Mouse (Mus musculus) neural tube, embryonic 12.5 days (tissue): Measurements from ENCODE around the gene Rgs7. TPM values are rescaled to one million over a fixed set of nuclear protein-coding genes. Genes with fewer than 3 reads are reported as not detected.
A peak's percentile ranks its signal among the peaks of the same experiment; 100 is the strongest.

Experiments used
- ATAC-seq: fragments of 200-750 bp; cut with Nextera tagmentation; 2 replicates; pipeline ENCODE4 v1.8.0; 2017; ENCODE audit warnings: low read depth, mild to moderate bottlenecking, moderate TSS enrichment, moderate library complexity; ENCODE audit not compliant: low FRiP score
- H3K27ac ChIP-seq: fragments of 300-500 bp; sonication (generic); 2 replicates; pipeline ENCODE4 v1.5.1; 2016
- H3K27me3 ChIP-seq: fragments of 300-500 bp; sonication (generic); replicated peaks from 2 replicates; pipeline ENCODE4 v1.6.1; 2016; ENCODE audit warnings: mild to moderate bottlenecking
- H3K36me3 ChIP-seq: fragments of 300-500 bp; sonication (generic); 2 replicates; pipeline ENCODE4 v1.6.1; 2016; ENCODE audit warnings: mild to moderate bottlenecking
- H3K4me1 ChIP-seq: fragments of 300-500 bp; sonication (generic); 2 replicates; pipeline ENCODE4 v1.6.1; 2016
- H3K4me2 ChIP-seq: fragments of 300-500 bp; sonication (generic); replicated peaks from 2 replicates; pipeline ENCODE4 v1.6.1; 2016; ENCODE audit warnings: mild to moderate bottlenecking
- H3K4me3 ChIP-seq: fragments of 300-500 bp; sonication (generic); 2 replicates; pipeline ENCODE4 v1.5.1; 2016
- H3K9ac ChIP-seq: fragments of 300-500 bp; sonication (generic); 2 replicates; pipeline ENCODE4 v1.6.1; 2016; ENCODE audit warnings: mild to moderate bottlenecking
- H3K9me3 ChIP-seq: fragments of 300-500 bp; sonication (generic); 2 replicates; pipeline ENCODE4 v1.6.1; 2016; ENCODE audit warnings: mild to moderate bottlenecking
- WGBS: fragments of 180-500 bp; shearing (Covaris S2); methylation state at CpG from one replicate; pipeline ENCODE4 v1.1.7; 2016; 5-methylcytosine and 5-hydroxymethylcytosine counted together
- polyA plus RNA-seq: library from polyadenylated mRNA; unstranded; fragments of >200 nt; fragmentation: Nextera tagmentation; extraction: Ambion mirVana; gene quantifications from 2 replicates; pipeline ENCODE4 v1.2.1, GENCODE M21; 2016

Rgs7 gene
- 14.8 and 16.9 TPM in 2 replicates for polyA plus RNA-seq

DNA sequence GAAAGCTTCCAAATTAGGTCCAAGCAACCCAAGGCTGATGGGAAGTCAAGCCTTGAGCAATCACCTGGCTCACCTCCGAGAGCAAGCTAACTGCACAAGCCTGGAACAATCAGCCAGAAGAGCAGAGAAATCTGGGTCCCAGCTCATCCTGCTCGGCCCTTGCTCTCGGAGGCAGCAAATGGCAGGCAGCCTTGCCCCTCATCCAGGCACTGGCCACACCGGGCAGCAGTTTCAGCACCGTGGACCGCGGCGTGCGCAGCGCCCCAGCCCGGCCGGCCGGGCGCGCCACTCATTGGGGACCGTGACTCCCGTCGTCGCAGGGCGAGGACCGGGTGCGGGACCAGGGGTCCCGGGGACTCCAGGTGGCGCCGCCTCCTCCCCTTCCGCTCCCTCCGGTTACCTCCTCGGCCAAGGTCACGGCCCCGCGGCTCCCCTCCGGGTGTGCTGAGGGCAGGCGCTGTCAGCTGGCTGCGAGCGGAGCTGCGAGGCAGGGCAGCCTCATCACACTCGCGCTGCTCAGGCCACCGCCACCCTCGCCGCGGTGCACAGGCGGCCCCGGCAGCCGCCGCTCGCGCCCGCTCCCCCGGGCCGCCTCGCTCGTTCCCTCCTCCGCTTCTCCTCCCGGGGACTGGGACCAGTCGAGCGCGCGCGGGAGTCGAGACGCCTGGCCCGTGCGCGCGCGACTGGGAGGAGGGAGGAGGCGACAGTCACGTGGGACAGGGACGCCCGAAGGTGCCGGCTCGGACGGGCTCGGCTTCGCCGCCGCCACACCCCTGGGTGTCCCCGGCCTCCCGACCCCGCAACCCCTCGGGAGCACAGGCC, at the start of gene Rgs7:
Gene Rgs7, minus strand, starts transcription at position 640 of the 822 bp plus-strand sequence.
- peak within 1 kb of the TSS; percentile 74 for H3K9ac ChIP-seq
- peak; percentile 95 for ATAC-seq
- WGBS: under 1% methylated on average over 77 of the region's 82 CpGs

DNA sequence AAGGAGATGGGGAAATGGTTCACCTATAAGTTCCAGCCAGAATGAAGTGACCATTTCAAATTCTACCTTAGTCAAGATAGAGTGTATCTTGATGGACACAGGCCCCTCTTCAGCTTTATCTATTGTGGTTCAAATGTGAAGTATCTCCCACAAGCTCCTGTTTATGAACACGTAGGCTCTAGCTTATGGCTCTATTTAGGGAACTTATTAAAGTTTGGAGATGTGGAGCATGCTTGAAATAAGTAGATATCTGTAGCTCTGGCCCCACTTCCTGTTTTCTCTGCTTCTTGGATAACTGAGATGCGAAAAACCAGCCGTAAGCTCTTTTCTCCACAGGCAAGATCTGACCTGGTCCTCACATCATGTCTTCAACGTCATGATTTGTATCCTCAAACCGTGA, 48.4 kb upstream of the Rgs7 start:
- Histone ChIP-seq H3K27ac (no peak overlapping the region), H3K9me3 (no peaks in the 10 kb centered on the region), H3K9ac (no peak overlapping the region), H3K4me3 (no peak overlapping the region), H3K36me3 (no peaks in the 10 kb centered on the region), H3K27me3 (no peaks in the 10 kb centered on the region), H3K4me2 (no peak overlapping the region), H3K4me1 (no peaks in the 10 kb centered on the region)
- no peak for ATAC-seq
- WGBS: 93% methylated on average over 5 of the region's 5 CpGs

More for the DNA sequence above, at the start of gene Rgs7:
- Histone ChIP-seq H3K27me3 (no peaks in the 10 kb centered on the region), H3K36me3 (no peaks in the 10 kb centered on the region), H3K4me2 (peak within 1 kb of the TSS; percentile 89), H3K9me3 (no peaks in the 10 kb centered on the region), H3K4me3 (peak within 1 kb of the TSS; percentile 68), H3K4me1 (peaks cover 3% of the 10 kb centered on the region), H3K27ac (peak within 1 kb of the TSS; percentile 64)

DNA sequence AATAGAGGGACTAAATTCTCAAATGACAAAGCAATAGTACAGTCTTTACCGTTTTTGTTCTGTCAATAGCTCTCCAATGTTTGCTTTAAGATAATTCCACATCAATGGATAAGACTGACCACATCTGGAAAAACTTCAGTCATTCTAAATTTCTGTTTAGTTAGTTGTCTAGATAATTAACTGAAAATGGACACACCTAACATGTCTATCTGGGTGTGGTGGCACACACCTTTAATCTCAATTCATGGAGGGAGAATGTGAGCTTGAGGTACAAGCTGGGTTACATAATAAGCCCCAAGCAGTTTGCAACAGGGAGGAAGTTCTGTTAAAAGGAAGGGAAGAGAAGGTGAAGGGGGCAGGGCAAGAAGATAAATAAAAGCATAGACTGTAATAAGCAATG, 45.0 kb upstream of the Rgs7 start:
- no peaks in the 10 kb centered on the region for H3K9me3 ChIP-seq
- H3K4me3 ChIP-seq: no peak overlapping the region
- no peak overlapping the region for H3K9ac ChIP-seq
- H3K4me2 ChIP-seq: no peak overlapping the region
- H3K4me1 ChIP-seq: no peaks in the 10 kb centered on the region
- 81% methylated on average over 1 of the region's 1 CpGs for WGBS
- no peaks in the 10 kb centered on the region for H3K36me3 ChIP-seq
- no peak overlapping the region for H3K27ac ChIP-seq
- no peak for ATAC-seq
- no peaks in the 10 kb centered on the region for H3K27me3 ChIP-seq

DNA sequence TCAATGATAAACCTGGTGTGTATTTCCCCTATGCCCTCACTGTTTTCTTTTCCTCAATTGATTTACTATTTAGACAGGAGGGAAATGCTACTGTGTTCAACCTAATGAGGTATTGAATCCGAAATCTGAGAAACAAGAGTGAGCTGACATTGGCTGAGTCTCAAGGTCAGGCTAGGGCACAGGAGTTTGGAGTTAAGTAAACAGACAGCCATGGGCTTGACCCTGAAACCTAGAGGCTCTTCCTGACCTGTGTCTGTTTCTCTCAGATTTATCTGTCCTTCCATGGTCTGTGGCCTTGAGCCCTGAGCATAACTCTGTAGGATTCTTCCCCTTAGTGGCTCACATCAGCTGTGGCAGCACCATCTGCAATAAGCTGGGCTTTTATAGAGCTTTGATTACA, 37.6 kb upstream of the Rgs7 start:
- no peak for ATAC-seq
- WGBS: 72% methylated on average over 1 of the region's 1 CpGs

DNA sequence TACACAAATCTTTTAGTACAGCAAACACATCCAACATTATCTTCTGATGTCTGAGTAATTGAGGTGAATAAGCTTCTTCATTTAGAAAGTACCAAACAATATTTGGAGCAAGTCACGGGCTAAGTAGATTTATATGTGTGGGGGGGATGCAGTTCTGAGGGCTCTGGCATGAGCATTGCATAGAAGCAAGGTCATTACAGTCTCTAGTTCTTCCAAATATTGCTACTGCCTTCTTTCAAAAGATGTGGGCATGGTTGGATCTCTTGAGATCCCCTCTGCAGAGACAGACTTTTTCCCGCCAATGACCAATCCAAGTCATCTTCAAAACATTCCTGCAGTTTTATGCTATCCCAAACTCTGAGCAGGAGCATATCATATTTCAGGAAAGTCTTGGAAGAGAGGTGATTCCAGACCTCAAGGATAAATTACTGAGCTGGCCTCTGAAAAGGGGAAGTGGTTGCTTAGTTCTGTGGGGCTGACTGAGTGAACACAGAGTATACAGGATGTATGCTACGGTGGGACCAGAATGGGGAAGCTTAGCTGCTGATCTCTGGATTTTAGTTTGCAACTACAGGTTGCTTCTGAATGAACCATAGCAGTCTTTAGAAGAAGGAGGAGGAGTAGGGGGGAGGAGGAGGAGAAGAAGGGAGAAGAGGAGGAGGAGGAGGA, 32.5 kb upstream of the Rgs7 start:
- H3K27ac ChIP-seq: no peak overlapping the region
- H3K27me3 ChIP-seq: no peaks in the 10 kb centered on the region
- no peak for ATAC-seq
- no peak overlapping the region for H3K4me3 ChIP-seq
- no peaks in the 10 kb centered on the region for H3K9me3 ChIP-seq
- H3K4me1 ChIP-seq: no peaks in the 10 kb centered on the region
- H3K9ac ChIP-seq: no peak overlapping the region
- WGBS: 87% methylated on average over 3 of the region's 3 CpGs
- no peaks in the 10 kb centered on the region for H3K36me3 ChIP-seq
- H3K4me2 ChIP-seq: no peak overlapping the region

More for the DNA sequence above, 37.6 kb upstream of the Rgs7 start:
- no peak overlapping the region for H3K9ac ChIP-seq
- H3K36me3 ChIP-seq: no peaks in the 10 kb centered on the region
- no peaks in the 10 kb centered on the region for H3K27me3 ChIP-seq
- no peaks in the 10 kb centered on the region for H3K9me3 ChIP-seq
- no peak overlapping the region for H3K4me2 ChIP-seq
- no peak overlapping the region for H3K27ac ChIP-seq
- H3K4me3 ChIP-seq: no peak overlapping the region
- H3K4me1 ChIP-seq: no peaks in the 10 kb centered on the region

DNA sequence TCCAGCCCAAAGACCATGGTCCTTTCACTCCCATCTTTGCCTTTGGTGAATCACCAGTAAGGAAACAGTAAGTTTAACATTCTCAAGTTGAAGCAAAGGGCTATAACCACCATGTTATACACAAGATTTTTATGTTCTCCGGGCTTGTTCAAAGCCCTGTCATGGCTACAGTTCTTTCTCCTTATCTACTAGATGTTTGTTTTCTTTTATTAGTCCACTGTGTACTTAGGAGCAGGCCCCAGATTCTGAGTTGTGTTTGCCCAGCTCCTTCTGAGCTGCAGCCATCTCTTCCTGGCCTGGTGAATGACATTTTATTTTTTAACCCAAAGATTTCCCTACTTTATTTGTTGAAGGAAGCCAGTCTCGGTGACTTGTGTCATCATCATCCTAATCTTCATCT, 31.3 kb upstream of the Rgs7 start:
- Histone ChIP-seq H3K9me3 (no peaks in the 10 kb centered on the region), H3K36me3 (no peaks in the 10 kb centered on the region), H3K4me2 (no peak overlapping the region), H3K27me3 (no peaks in the 10 kb centered on the region), H3K9ac (no peak overlapping the region), H3K4me3 (no peak overlapping the region), H3K4me1 (no peaks in the 10 kb centered on the region), H3K27ac (no peak overlapping the region)
- WGBS: 91% methylated on average over 2 of the region's 2 CpGs
- no peak for ATAC-seq

DNA sequence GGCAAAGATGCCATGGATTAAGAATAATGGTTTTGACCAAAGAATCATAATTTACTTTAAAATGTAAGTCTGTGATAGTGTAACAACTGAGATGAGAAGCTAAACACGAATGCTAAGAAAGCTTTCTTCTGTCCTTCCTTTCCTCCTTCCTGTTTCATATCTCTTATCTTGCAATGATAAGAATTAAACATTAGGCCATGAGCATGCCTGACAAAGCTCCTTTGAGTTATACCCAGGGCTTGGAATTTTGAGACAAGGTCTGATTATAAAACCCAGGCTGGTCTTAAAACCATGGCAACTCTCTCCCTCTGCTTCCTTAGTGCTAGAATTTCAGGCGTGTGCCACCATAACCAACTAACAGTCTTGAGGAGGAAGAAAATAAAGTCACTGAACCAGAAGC, 22.2 kb upstream of the Rgs7 start:
- ATAC-seq: no peak
- H3K4me1 ChIP-seq: no peaks in the 10 kb centered on the region
- H3K4me3 ChIP-seq: no peak overlapping the region
- WGBS: 82% methylated on average over 2 of the region's 2 CpGs
- H3K4me2 ChIP-seq: no peak overlapping the region
- H3K9me3 ChIP-seq: no peaks in the 10 kb centered on the region
- no peak overlapping the region for H3K27ac ChIP-seq
- H3K27me3 ChIP-seq: no peaks in the 10 kb centered on the region
- H3K36me3 ChIP-seq: no peaks in the 10 kb centered on the region
- H3K9ac ChIP-seq: no peak overlapping the region

DNA sequence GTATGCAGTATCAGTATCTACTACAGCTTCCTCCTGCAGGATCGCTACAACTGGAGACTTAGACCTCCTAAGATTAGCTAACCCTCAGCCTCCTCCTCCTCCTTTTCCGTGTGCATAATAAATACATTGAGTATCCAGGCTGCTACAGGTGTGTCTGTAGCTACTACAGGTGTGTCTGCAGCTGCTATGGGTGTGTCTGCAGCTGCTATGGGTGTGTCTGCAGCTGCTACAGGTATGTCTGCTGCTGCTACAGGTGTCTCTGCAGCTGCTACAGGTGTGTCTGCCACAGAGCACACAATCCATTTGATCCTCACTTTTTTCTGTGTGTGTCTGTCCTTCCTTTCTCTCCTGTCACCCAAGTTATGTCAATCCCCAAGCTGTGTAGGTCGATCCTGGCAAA, 19.9 kb upstream of the Rgs7 start:
- no peak overlapping the region for H3K4me3 ChIP-seq

DNA sequence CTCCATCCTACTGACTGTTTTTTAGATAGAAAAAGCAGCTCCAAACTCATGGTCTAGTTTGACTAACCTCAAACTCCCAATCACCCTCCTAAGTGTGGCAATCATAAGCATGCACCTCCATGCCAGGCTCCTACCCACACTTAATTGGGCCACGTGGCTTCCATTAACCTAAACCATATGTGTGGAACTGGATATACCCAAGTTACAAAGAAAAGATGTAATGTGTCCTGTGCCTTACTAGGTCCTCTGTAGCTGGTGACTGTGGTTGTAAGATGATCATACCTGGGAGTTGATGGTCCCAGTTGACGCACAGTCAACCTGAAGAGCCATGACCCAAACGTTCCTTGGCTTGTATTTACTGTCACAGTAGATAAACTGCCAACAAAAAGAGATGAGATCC, 17.7 kb upstream of the Rgs7 start:
- no peak overlapping the region for H3K27ac ChIP-seq
- no peak for ATAC-seq
- H3K9ac ChIP-seq: no peak overlapping the region
- H3K36me3 ChIP-seq: no peaks in the 10 kb centered on the region
- no peaks in the 10 kb centered on the region for H3K4me1 ChIP-seq
- H3K4me2 ChIP-seq: no peak overlapping the region
- no peak overlapping the region for H3K4me3 ChIP-seq
- H3K9me3 ChIP-seq: no peaks in the 10 kb centered on the region
- 84% methylated on average over 3 of the region's 3 CpGs for WGBS
- no peaks in the 10 kb centered on the region for H3K27me3 ChIP-seq

More for the DNA sequence above, 19.9 kb upstream of the Rgs7 start:
- 85% methylated on average over 3 of the region's 3 CpGs for WGBS
- Histone ChIP-seq H3K27ac (no peak overlapping the region), H3K4me1 (no peaks in the 10 kb centered on the region), H3K9ac (no peak overlapping the region), H3K4me2 (no peak overlapping the region), H3K27me3 (no peaks in the 10 kb centered on the region), H3K9me3 (no peaks in the 10 kb centered on the region), H3K36me3 (no peaks in the 10 kb centered on the region)
- no peak for ATAC-seq

DNA sequence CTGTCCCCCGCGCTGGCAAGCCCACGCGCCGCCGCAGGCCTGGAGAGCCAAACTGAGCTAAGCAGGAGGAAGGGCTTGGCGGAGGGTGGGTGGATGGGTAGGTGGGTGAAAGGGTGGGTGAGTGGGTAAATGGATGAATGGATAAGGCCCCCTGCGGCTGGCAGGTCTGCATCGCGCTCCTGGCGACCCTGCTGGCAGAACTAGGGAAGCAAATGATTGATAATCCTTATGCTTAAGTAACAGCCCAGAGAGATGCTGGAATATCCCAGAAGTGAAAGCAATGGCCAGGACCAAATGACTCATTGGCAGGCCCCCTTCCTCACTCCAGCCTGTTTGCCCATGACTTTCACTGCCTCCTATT, 363 bp upstream of the Rgs7 start:
- Histone ChIP-seq H3K36me3 (no peaks in the 10 kb centered on the region), H3K4me1 (peaks cover 3% of the 10 kb centered on the region), H3K4me2 (peak overlapping the region; percentile 89), H3K27ac (peak overlapping the region; percentile 64; the same call in 1 of the 2 replicates), H3K27me3 (no peaks in the 10 kb centered on the region), H3K4me3 (peak overlapping the region; percentile 68), H3K9me3 (no peaks in the 10 kb centered on the region), H3K9ac (peak overlapping the region; percentile 74)
- peak; percentile 79; the same call in 1 of the 2 replicates for ATAC-seq
- under 1% methylated on average over 11 of the region's 11 CpGs for WGBS

DNA sequence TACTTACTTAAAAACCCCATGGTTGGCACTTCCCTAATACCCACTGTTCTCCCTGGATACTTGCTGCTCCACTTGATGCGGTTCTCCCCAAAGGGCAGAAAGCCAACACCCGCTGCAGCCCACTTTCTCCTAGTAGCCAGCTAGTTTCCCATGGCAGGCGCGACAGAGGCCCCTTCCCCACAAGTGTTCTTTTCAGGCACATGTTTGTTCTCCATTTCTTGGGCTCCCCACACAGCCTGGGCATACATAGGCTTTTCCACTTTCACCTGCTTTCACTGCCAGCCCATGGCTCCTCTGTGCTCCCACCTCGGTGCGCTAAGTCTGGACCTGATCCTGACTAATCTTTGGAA, 814 bp downstream of the Rgs7 start:
- Histone ChIP-seq H3K36me3 (no peaks in the 10 kb centered on the region), H3K9me3 (no peaks in the 10 kb centered on the region), H3K4me3 (peak overlapping the region; percentile 68), H3K27me3 (no peaks in the 10 kb centered on the region), H3K27ac (peak overlapping the region; percentile 64; the same call in 1 of the 2 replicates), H3K4me2 (peak overlapping the region; percentile 89), H3K4me1 (peaks cover 3% of the 10 kb centered on the region), H3K9ac (peak overlapping the region; percentile 74; the same call in 1 of the 2 replicates)
- ATAC-seq: peak; percentile 8; the same call in 1 of the 2 replicates
- 19% methylated on average over 6 of the region's 6 CpGs for WGBS

DNA sequence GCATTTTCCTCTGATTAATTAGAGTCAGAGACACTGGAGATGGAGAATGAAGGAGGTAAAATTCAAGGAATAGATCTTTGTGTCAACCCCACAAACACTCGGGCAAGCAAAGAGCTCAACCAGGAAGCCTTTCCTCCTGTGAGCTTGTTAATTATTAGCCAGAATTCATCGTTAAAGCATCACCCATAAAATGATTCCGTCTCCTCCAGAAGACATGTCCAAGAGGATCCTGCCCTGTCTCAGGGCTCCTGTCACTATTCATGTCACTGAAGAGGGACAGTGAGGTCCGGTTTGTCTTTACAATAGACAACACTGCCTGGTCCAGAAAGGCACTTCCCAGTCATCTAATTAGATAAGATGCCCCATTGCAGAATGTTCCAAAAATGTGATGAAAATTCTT, 7.2 kb downstream of the Rgs7 start:
- 31% methylated on average over 4 of the region's 4 CpGs for WGBS
- no peak overlapping the region for H3K27ac ChIP-seq
- H3K4me2 ChIP-seq: no peak overlapping the region
- H3K9me3 ChIP-seq: no peaks in the 10 kb centered on the region
- no peak overlapping the region for H3K4me3 ChIP-seq
- H3K4me1 ChIP-seq: no peaks in the 10 kb centered on the region
- no peaks in the 10 kb centered on the region for H3K27me3 ChIP-seq
- no peak overlapping the region for H3K9ac ChIP-seq
- no peaks in the 10 kb centered on the region for H3K36me3 ChIP-seq
- no peak for ATAC-seq
